Mouse (Mus musculus) retina, postnatal 7 days (tissue): ENCODE data around the gene Cyb561a3.

ENCODE experiments used
- DNase-seq: peaks from one replicate; pipeline ENCODE4 v3.0.0-alpha.2; 2012; ENCODE audit warnings: low read depth, low spot score

Gene Cyb561a3

DNA sequence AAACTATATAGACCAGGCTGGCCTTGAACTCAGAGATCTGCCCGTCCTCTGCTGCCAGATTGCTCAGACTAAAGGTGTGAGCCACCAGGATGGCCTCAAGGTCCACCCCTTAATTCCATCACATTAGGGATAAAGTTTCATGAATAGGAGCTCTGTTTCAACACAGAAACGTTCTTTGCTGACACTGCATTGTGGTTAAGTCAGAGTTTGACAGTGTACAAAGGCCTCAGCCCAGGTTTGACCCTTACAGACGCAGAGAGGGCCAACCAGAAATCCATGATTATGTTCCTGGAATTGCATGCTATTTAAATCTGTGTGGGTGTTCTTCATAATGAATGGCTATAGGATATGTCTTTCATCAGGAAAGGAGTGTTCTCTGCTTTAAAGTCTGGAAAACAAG is 13.3 kb downstream of the Cyb561a3 start:
- DNase-seq = no peak

- no peak for DNase-seq
Measured at GRCm38 (mm10) chr19:10591659-10592377, 14.8 kb downstream of the Cyb561a3 start.

GRCm38 (mm10) chr19:10598188-10598587 is 21.2 kb downstream of the Cyb561a3 start:
- no peak for DNase-seq

GRCm38 (mm10) chr19:10599648-10600047 is 22.7 kb downstream of the Cyb561a3 start:
- DNase-seq = no peak

DNA sequence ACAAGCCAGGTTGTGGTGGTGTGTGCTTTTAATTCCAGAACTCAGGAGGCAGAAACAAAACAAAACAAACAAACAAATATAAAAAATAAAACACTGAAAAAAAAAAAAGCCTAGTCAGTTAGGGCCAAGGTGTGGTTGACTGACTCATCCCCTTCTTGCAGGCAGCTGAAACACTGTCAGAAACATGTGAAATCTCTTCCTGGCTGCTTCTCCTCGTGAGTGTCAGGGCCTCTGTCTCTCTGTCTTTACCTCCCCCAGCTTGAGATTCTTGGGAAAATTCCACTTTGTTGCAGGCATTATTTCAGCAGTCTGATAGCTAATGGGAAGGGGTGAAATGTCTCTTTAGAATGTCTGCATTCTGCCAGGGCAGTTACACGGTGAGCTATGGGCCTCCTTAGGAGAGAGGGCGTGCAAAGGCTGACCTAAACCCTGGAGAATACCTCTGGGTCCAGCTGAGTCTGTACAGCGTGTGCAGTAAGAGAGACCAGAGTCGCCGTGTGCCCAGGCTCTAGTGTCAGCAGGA is 25.3 kb downstream of the Cyb561a3 start:
- no peak for DNase-seq

- peak; percentile 75 for DNase-seq
Measured at GRCm38 (mm10) chr19:10602787-10603186, 25.8 kb downstream of the Cyb561a3 start.

- no peak for DNase-seq
Measured at GRCm38 (mm10) chr19:10603660-10604523, 26.9 kb downstream of the Cyb561a3 start.

DNA sequence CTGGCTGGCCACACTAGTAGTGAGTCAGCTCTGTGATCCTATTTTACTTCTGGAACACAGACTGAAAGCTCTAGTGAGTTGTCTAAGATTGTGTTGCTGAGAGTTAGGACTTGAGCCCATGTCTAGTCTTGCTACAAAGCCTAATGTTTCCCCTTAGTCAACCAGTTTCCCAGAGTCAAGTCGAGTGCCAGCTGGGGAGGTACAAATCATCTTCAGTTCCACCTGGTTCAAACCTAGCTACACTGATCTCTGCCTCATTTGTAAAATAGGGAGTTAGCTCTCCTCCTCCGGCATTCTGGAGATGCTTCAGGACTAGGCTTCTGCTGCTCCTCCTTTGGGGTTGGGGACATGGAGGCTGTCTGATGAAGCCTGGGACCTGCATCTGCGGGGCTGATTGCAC is 27.6 kb downstream of the Cyb561a3 start:
- DNase-seq = no peak

DNA sequence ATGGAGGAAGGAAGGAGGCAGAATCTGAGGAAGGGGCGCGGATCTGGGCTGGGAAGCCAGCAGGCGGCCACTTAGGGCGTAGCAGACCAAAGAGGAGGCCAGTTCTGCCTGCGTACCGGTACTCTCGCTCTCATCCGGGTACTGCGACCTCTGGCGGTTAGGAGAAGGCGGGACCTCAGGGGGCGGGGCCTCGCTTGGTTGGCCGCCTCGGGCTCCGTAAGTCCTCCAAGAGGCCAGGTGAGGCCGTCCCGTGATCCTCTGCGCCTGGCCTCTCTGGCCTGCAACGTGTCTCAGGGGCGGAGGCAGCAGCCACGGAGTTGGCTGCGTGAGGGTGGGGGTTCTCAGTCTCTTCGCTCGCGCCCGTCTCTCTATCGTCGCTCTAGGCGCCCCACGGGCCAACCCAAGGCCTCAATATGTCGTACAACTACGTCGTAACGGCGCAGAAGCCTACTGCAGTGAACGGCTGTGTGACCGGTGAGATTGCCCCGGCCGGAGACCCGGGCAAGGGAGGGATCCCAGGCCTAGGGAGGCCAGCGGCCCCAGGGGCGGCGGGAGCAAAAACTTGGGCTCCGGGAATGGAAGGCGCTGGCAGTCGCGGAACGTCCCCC is 28.4 kb downstream of the Cyb561a3 start, which contains the start of the genes Ddb1 and Tkfc:
Gene Ddb1, plus strand, starts transcription at position 35 of the 608 bp plus-strand sequence.
Gene Tkfc, minus strand, starts transcription at position 362 of the 608 bp plus-strand sequence.
- peak; percentile 98 for DNase-seq

DNA sequence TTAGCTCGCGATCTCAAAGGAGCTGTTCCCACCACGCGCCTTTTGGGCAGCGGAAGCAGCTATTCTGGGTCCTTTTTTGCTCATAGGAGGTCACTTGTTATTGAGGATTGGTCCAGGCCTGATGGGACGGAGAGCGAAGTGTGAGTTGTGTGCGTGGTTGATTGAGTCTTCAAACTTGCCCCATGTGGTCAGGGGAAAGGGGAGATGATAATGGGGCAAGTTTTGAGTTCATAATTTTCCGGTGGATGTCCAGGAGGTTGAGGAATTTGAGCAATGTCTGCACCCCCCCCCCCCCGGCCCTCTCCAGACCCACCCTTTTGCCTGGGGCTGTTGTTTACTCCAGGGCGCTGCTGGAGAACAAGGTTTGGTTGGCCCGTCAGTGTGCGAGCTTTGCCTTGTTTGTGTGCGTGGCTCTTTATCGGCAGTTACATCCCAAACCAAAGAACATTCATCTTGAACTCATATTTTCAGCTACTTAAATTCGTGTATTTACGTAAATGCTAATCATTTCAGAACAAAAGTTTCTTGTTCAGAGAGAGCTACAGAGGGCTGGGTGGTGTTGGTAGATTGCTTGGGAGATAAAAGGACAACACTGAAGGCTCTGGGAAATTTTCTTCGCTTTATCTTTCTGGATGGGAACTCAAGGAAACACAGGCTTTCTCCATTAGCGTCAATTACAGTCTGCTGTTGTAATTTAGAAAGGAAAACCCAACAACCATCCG is 29.1 kb downstream of the Cyb561a3 start:
- DNase-seq = no peak

DNA sequence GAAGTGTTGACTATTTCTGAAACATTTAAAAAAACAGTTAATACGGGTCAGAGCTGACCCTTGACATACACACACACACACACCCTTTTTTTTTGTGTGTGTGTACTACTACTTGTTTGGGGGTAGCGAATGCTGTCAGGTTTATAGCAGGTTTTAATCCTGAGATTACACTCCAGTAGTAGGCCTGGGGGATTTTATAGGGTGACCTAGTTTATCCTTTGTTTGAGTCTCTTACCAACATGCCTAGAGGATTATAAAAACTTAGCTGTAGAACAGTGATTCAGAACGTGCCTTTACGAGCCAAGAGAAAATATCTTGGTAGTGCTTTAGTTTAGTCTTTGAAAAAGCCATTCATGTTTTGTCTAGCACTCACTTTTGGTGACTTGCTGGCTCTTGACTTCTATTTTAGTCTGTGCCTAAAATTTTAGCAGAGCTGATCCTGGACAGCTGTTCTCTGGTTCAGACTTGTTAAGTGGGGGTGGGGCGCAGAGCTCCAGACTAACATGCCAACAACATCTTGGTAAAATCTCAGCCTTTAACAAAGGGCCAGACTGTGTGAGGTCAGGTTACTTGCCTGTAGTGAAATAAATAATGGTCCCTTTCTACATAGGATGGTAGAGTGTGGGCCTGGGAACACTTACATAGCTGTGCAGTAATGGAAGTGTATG is 31.7 kb downstream of the Cyb561a3 start:
- DNase-seq = peak; percentile 23

GRCm38 (mm10) chr19:10634106-10634871 is 57.3 kb downstream of the Cyb561a3 start, which contains the start of gene Vwce:
TSS of gene Vwce (plus strand) at chr19:10634213.
- DNase-seq = peak; percentile 29

- DNase-seq = peak; percentile 23
Measured at GRCm38 (mm10) chr19:10634872-10635318, 57.9 kb downstream of the Cyb561a3 start.

DNA sequence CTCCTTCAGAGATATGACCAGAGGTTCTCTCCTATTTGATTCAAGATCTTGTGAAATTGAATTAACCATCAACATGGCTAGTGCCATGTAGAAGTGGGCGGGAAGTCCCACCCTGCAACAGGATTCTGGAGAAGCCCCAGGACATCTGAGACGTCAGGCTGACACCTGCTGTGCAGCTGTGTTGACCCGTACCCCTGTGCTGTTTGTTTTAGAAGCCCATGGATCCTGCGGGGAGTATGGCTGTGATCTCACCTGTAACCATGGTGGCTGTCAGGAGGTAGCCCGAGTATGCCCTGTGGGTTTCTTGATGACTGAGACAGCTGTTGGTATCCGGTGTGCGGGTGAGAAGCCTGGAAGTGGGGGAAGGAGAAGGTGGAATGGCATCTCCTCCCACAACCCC is 60.9 kb downstream of the Cyb561a3 start:
- DNase-seq = no peak

- no peak for DNase-seq
Measured at GRCm38 (mm10) chr19:10640080-10640479, 63.1 kb downstream of the Cyb561a3 start.

DNA sequence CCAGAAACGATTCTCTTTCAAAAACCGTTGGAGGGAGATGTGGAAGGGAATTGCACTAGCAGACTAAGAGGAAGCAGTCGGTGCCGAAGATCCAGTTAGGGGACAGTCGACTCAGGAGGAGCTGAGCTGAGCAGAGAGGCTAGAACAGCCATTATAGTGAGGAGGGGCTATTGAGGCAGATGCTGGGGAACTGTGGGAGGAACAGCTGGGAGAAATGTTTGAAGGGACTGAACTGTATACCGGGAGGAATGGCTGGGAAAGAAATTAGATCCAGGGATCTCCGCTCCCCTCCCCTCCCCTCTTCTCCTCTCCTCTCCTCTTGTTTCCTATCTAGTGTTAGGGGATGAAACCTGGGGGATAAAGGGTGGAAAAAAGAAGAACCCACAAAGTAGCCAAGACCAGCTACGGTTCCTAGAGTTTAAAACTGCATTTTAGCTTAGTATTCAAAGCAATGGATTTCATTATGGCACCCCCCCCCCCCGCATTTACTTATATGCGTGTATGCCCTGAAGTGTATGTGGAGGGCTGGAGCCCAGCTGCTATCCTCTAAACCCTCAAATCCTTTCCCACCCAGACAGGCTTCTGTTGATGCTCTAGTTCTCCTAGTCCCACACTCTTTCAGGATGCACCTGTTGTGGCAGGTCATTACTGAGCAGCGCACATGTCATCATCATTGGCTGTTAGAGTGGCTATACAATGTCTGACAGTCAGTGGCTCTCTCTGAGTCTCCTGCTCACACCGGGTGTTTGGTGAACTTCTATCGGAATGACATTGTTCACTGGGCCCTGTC is 63.8 kb downstream of the Cyb561a3 start:
- no peak for DNase-seq
